Mouse (Mus musculus) kidney, embryonic 14.5 days (tissue): ENCODE measurements around the gene Gm4301. TPM values are rescaled to one million over a fixed set of nuclear protein-coding genes. Genes with fewer than 3 reads are reported as not detected.
"Not testable (repeated sequence)": the region's sequence is repeated elsewhere in the genome, so short reads cannot be mapped to it uniquely, and the experiment has no call there.

ENCODE experiments used
- ATAC-seq: fragments of 200-750 bp; cut with Nextera tagmentation; 2 replicates; pipeline ENCODE4 v1.8.0; 2017; ENCODE audit warnings: moderate number of reproducible peaks, mild to moderate bottlenecking, moderate TSS enrichment, moderate library complexity; ENCODE audit not compliant: low FRiP score, low TSS enrichment
- H3K27ac ChIP-seq: fragments of 300-500 bp; sonication (generic); 2 replicates; pipeline ENCODE4 v1.5.1; 2014; ENCODE audit warnings: low read depth, mild to moderate bottlenecking, low read length, moderate library complexity, mixed read lengths
- H3K27me3 ChIP-seq: fragments of 300-500 bp; sonication (generic); 2 replicates; pipeline ENCODE4 v1.6.1; 2014; ENCODE audit warnings: mild to moderate bottlenecking, low read length; ENCODE audit not compliant: control insufficient read depth, insufficient read depth
- H3K36me3 ChIP-seq: fragments of 300-500 bp; sonication (generic); 2 replicates; pipeline ENCODE4 v1.6.1; 2014; ENCODE audit warnings: low read length, mixed read lengths; ENCODE audit not compliant: control insufficient read depth, insufficient read depth
- H3K4me1 ChIP-seq: fragments of 300-500 bp; sonication (generic); 2 replicates; pipeline ENCODE4 v1.6.1; 2014; ENCODE audit warnings: low read length, mixed read lengths; ENCODE audit not compliant: control insufficient read depth, insufficient read depth
- H3K4me2 ChIP-seq: fragments of 300-500 bp; sonication (generic); replicated peaks from 2 replicates; pipeline ENCODE4 v1.6.1; 2014; ENCODE audit warnings: low read depth, mild to moderate bottlenecking, low read length
- H3K4me3 ChIP-seq: fragments of 300-500 bp; sonication (generic); 2 replicates; pipeline ENCODE4 v1.5.1; 2014; ENCODE audit warnings: mild to moderate bottlenecking, low read length
- H3K9ac ChIP-seq: fragments of 300-500 bp; sonication (generic); 2 replicates; pipeline ENCODE4 v1.6.1; 2014; ENCODE audit warnings: low read depth, mild to moderate bottlenecking, low read length, moderate library complexity
- H3K9me3 ChIP-seq: fragments of 300-500 bp; sonication (generic); 2 replicates; pipeline ENCODE4 v1.6.1; 2016; ENCODE audit warnings: low read length; ENCODE audit not compliant: control insufficient read depth
- WGBS: fragments of 180-500 bp; shearing (Covaris S2); extraction: QIAGEN DNeasy Blood & Tissue Kit; methylation state at CpG from one replicate; pipeline ENCODE4 v1.1.7; 2014; 5-methylcytosine and 5-hydroxymethylcytosine counted together
- polyA plus RNA-seq: library from polyadenylated mRNA; unstranded; fragments of >200 nt; fragmentation: Nextera tagmentation; extraction: Ambion mirVana; gene quantifications from 2 replicates; pipeline ENCODE4 v1.2.1, GENCODE M21; 2014

Gene Gm4301
- not detected in 2 replicates for polyA plus RNA-seq

GRCm38 (mm10) chr10:100335376-100335775 is at the start of gene Gm4301:
Gm4301 (plus strand) TSS chr10:100335676.
- ATAC-seq, H3K27me3 ChIP-seq: not testable (repeated sequence)
- WGBS, result no CpG with 5 or more reads among the region's 2 CpGs

DNA sequence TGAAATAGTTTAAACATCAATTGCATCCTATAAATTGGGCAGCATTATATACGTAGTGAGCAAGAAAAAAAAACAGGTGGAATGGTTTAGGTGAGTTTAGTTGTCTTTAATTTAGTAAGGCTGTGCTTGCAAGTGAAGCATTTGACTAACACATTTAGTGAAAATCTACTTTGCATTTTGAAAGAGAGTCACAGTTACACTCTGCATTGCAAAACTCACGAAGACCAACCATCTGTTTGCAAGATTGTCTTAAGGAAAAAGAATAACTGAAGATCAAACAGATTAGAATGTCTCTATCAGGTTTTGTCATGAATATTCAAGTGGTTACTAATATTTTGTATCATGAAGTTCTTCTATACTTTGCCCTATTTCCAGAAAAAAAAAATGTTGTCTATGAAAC is 39.4 kb upstream of the Gm4301 start:
- Histone ChIP-seq H3K4me3 (no peak overlapping the region), H3K36me3 (no peaks in the 10 kb centered on the region), H3K4me1 (no peaks in the 10 kb centered on the region), H3K9me3 (no peaks in the 10 kb centered on the region), H3K27me3 (no peaks in the 10 kb centered on the region), H3K4me2 (no peak overlapping the region), H3K9ac (no peak overlapping the region), H3K27ac (no peak overlapping the region)
- WGBS, result 79% methylated on average over 2 of the region's 2 CpGs
- no peak for ATAC-seq

More at GRCm38 (mm10) chr10:100335376-100335775, at the start of gene Gm4301:
- H3K4me2 ChIP-seq, H3K4me1 ChIP-seq, H3K36me3 ChIP-seq, H3K27ac ChIP-seq, H3K9ac ChIP-seq, H3K9me3 ChIP-seq, H3K4me3 ChIP-seq: not testable (repeated sequence)

DNA sequence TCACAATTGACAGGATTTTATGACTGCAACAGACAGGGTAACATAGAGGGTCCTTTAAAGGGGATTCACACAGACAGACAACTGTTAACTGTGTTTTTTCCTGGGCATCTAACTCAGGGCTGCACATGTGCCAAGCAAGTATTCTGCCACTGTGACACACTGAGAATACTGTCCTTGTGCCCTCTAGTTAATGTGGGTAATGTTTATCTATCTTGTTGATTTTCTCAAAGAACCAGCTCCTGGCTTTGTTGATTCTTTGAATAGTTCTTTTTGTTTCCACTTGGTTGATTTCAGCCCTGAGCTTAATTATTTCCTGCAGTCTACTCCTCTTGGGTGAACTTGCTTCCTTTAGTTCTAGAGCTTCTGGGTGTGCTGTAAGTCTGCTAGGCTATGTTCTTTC is 35.4 kb upstream of the Gm4301 start:
- not testable (repeated sequence) for H3K4me2 ChIP-seq, H3K27me3 ChIP-seq, H3K36me3 ChIP-seq, H3K9me3 ChIP-seq, H3K4me1 ChIP-seq, ATAC-seq, H3K9ac ChIP-seq, H3K27ac ChIP-seq, H3K4me3 ChIP-seq

DNA sequence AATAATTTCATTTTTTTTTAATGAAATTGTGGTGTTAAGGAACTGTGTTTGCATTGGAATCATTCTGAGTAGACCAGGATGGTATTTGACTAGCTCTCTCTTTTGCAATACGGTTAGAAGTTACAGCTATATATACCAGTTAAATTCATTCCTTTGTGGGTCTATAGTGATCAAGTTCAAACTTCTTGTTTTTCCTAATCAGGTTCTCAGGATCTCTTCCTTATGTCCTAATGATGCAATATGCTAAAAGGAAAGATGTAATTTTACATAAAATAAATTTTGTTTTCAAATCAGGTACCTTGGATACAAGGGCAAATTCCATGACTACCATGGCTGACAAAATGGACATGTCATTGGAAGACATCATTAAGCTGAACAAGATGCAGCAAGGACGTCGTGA is 5.1 kb downstream of the Gm4301 start, which contains the start of gene Gm4302:
TSS of gene Gm4302 (plus strand) at position 301 of the 400 bp plus-strand sequence.
- H3K4me2 ChIP-seq, H3K27ac ChIP-seq, H3K36me3 ChIP-seq, H3K4me1 ChIP-seq, H3K27me3 ChIP-seq, H3K4me3 ChIP-seq, H3K9me3 ChIP-seq, H3K9ac ChIP-seq, ATAC-seq: not testable (repeated sequence)
- WGBS, result no CpG with 5 or more reads among the region's 3 CpGs

DNA sequence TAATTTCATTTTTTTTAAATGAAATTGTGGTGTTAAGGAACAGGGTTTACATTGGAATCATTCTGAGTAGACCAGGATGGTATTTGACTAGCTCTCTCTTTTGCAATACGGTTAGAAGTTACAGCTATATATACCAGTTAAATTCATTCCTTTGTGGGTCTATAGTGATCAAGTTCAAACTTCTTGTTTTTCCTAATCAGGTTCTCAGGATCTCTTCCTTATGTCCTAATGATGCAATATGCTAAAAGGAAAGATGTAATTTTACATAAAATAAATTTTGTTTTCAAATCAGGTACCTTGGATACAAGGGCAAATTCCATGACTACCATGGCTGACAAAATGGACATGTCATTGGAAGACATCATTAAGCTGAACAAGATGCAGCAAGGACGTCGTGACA is 10.2 kb downstream of the Gm4301 start, which contains the start of gene Gm4303:
TSS of gene Gm4303 (plus strand) at position 301 of the 400 bp plus-strand sequence.
- not testable (repeated sequence) for ATAC-seq, H3K9ac ChIP-seq, H3K4me1 ChIP-seq, H3K36me3 ChIP-seq, H3K4me3 ChIP-seq, H3K27ac ChIP-seq, H3K9me3 ChIP-seq, H3K27me3 ChIP-seq, H3K4me2 ChIP-seq
- no CpG with 5 or more reads among the region's 3 CpGs for WGBS

GRCm38 (mm10) chr10:100350793-100351192 is 15.3 kb downstream of the Gm4301 start, which contains the start of gene Gm4305:
Gm4305 (plus strand) TSS chr10:100351093.
- no CpG with 5 or more reads among the region's 3 CpGs for WGBS

GRCm38 (mm10) chr10:100356841-100357240 is 21.4 kb downstream of the Gm4301 start:
- not testable (repeated sequence) for H3K9me3 ChIP-seq, H3K27ac ChIP-seq, H3K9ac ChIP-seq, ATAC-seq, H3K4me1 ChIP-seq, H3K4me2 ChIP-seq, H3K36me3 ChIP-seq, H3K4me3 ChIP-seq, H3K27me3 ChIP-seq
- WGBS, result 59% methylated on average over 1 of the region's 2 CpGs

More at GRCm38 (mm10) chr10:100350793-100351192, 15.3 kb downstream of the Gm4301 start, which contains the start of gene Gm4305:
- H3K4me3 ChIP-seq, H3K4me1 ChIP-seq, ATAC-seq, H3K36me3 ChIP-seq, H3K9ac ChIP-seq, H3K27ac ChIP-seq, H3K4me2 ChIP-seq, H3K9me3 ChIP-seq, H3K27me3 ChIP-seq: not testable (repeated sequence)

- not testable (repeated sequence) for H3K9me3 ChIP-seq, H3K4me3 ChIP-seq, H3K27ac ChIP-seq, H3K9ac ChIP-seq, H3K36me3 ChIP-seq, H3K4me2 ChIP-seq, ATAC-seq, H3K27me3 ChIP-seq, H3K4me1 ChIP-seq
- no CpG with 5 or more reads among the region's 3 CpGs for WGBS
Observed at GRCm38 (mm10) chr10:100361038-100361437, 25.6 kb downstream of the Gm4301 start, which contains the start of gene Gm4307. Gm4307 (plus strand) TSS chr10:100361338.

DNA sequence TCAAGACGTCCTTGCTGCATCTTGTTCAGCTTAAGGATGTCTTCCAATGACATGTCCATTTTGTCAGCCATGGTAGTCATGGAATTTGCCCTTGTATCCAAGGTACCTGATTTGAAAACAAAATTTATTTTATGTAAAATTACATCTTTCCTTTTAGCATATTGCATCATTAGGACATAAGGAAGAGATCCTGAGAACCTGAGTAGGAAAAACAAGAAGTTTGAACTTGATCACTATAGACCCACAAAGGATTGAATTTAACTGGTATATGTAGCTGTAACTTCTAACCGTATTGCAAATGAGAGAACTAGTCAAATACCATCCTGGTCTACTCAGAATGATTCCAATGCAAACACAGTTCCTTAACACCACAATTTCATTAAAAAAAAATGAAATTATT is 47.0 kb downstream of the Gm4301 start, which contains the start of gene Gm4312:
TSS of gene Gm4312 (minus strand) at position 101 of the 400 bp plus-strand sequence.
- ATAC-seq, H3K27ac ChIP-seq, H3K36me3 ChIP-seq, H3K27me3 ChIP-seq, H3K4me3 ChIP-seq, H3K4me2 ChIP-seq, H3K9ac ChIP-seq, H3K9me3 ChIP-seq, H3K4me1 ChIP-seq: not testable (repeated sequence)
- no CpG with 5 or more reads among the region's 2 CpGs for WGBS
